Mouse (Mus musculus) lung, embryonic 14.5 days (tissue): ENCODE data around the gene Fam13c. TPM values are rescaled to one million over a fixed set of nuclear protein-coding genes. Genes with fewer than 3 reads are reported as not detected.

Experiments
- ATAC-seq: fragments of 200-750 bp; cut with Nextera tagmentation; 2 replicates; pipeline ENCODE4 v1.8.0; 2017; ENCODE audit warnings: mild to moderate bottlenecking, moderate TSS enrichment, moderate library complexity; ENCODE audit not compliant: insufficient read depth
- DNase-seq: peaks from one replicate; pipeline ENCODE4 v3.0.0-alpha.2; 2015
- H3K27ac ChIP-seq: fragments of 300-500 bp; sonication (generic); 2 replicates; pipeline ENCODE4 v1.5.1; 2014; ENCODE audit warnings: low read depth, mild to moderate bottlenecking, moderate library complexity
- H3K27me3 ChIP-seq: fragments of 300-500 bp; sonication (generic); 2 replicates; pipeline ENCODE4 v1.6.1; 2014; ENCODE audit warnings: low read length, control low read depth; ENCODE audit not compliant: insufficient read depth
- H3K36me3 ChIP-seq: fragments of 300-500 bp; sonication (generic); 2 replicates; pipeline ENCODE4 v1.6.1; 2014; ENCODE audit warnings: control low read depth; ENCODE audit not compliant: insufficient read depth
- H3K4me1 ChIP-seq: fragments of 300-500 bp; sonication (generic); 2 replicates; pipeline ENCODE4 v1.6.1; 2014; ENCODE audit warnings: antibody characterized with exemption, control low read depth; ENCODE audit not compliant: insufficient read depth
- H3K4me2 ChIP-seq: fragments of 300-500 bp; sonication (generic); 2 replicates; pipeline ENCODE4 v1.6.1; 2014; ENCODE audit warnings: mild to moderate bottlenecking
- H3K4me3 ChIP-seq: fragments of 300-500 bp; sonication (generic); 2 replicates; pipeline ENCODE4 v1.5.1; 2014; ENCODE audit warnings: low read depth, low read length
- H3K9ac ChIP-seq: fragments of 300-500 bp; sonication (generic); 2 replicates; pipeline ENCODE4 v1.6.1; 2014
- H3K9me3 ChIP-seq: fragments of 300-500 bp; sonication (generic); 2 replicates; pipeline ENCODE4 v1.6.1; 2016; ENCODE audit warnings: low read depth, low read length, control low read depth
- CTCF ChIP-seq: IDR thresholded peaks from 2 replicates; pipeline ENCODE4 v1.5.1; 2016; ENCODE audit warnings: antibody characterized with exemption, low read depth
- whole genome bisulfite sequencing: fragments of 180-500 bp; shearing (Covaris S2); extraction: QIAGEN DNeasy Blood & Tissue Kit; methylation state at CpG from one replicate; pipeline ENCODE4 v1.1.7; 2014; 5-methylcytosine and 5-hydroxymethylcytosine counted together
- polyA plus RNA-seq: library from polyadenylated mRNA; unstranded; fragments of >200 nt; fragmentation: Nextera tagmentation; extraction: Ambion mirVana; gene quantifications from 2 replicates; pipeline ENCODE4 v1.2.1, GENCODE M21; 2014

Gene Fam13c
- polyA plus RNA-seq, 1 experiment from 2014 or later = 9.7 TPM

GRCm38 (mm10) chr10:70563636-70564035 is 123.4 kb downstream of the Fam13c start:
- no peak overlapping the region for H3K4me3 ChIP-seq
- no peaks in the 10 kb centered on the region for H3K9me3 ChIP-seq
- H3K9ac ChIP-seq = no peak overlapping the region
- H3K4me2 ChIP-seq = no peak overlapping the region
- 21% methylated on average over 3 of the region's 3 CpGs for WGBS
- DNase-seq (peak; percentile 92), ATAC-seq (no peak)
- peak; percentile 77 for TF ChIP-seq CTCF
- no peak overlapping the region for H3K27ac ChIP-seq
- H3K27me3 ChIP-seq = no peaks in the 10 kb centered on the region
- no peaks in the 10 kb centered on the region for H3K36me3 ChIP-seq
- H3K4me1 ChIP-seq = no peaks in the 10 kb centered on the region

GRCm38 (mm10) chr10:70581556-70582211 is 141.4 kb downstream of the Fam13c start:
- Histone ChIP-seq H3K36me3 (no peaks in the 10 kb centered on the region), H3K27ac (no peak overlapping the region), H3K4me2 (no peak overlapping the region), H3K9ac (no peak overlapping the region), H3K9me3 (no peaks in the 10 kb centered on the region), H3K4me1 (no peaks in the 10 kb centered on the region), H3K27me3 (no peaks in the 10 kb centered on the region), H3K4me3 (no peak overlapping the region)
- ATAC-seq (peak; percentile 52), DNase-seq (peak; percentile 77)
- 20% methylated on average over 7 of the region's 7 CpGs for WGBS
- TF ChIP-seq CTCF = no peak

- Histone ChIP-seq H3K9ac (no peak overlapping the region), H3K4me3 (no peak overlapping the region), H3K27ac (no peak overlapping the region), H3K27me3 (no peaks in the 10 kb centered on the region), H3K36me3 (no peaks in the 10 kb centered on the region), H3K4me1 (no peaks in the 10 kb centered on the region), H3K4me2 (no peak overlapping the region), H3K9me3 (no peaks in the 10 kb centered on the region)
- DNase-seq (no peak), ATAC-seq (no peak)
- no peak for TF ChIP-seq CTCF
- WGBS = 83% methylated on average over 1 of the region's 1 CpGs
Measured at GRCm38 (mm10) chr10:70584171-70584570, 143.9 kb downstream of the Fam13c start.

GRCm38 (mm10) chr10:70586876-70587405 is 146.7 kb downstream of the Fam13c start:
- H3K27ac ChIP-seq = no peak overlapping the region
- H3K27me3 ChIP-seq = no peaks in the 10 kb centered on the region
- H3K9me3 ChIP-seq = no peaks in the 10 kb centered on the region
- ATAC-seq (no peak), DNase-seq (no peak)
- no peak overlapping the region for H3K4me3 ChIP-seq
- no peak overlapping the region for H3K9ac ChIP-seq
- H3K36me3 ChIP-seq = no peaks in the 10 kb centered on the region
- no peaks in the 10 kb centered on the region for H3K4me1 ChIP-seq
- H3K4me2 ChIP-seq = no peak overlapping the region
- 81% methylated on average over 3 of the region's 3 CpGs for WGBS
- no peak for TF ChIP-seq CTCF

DNA sequence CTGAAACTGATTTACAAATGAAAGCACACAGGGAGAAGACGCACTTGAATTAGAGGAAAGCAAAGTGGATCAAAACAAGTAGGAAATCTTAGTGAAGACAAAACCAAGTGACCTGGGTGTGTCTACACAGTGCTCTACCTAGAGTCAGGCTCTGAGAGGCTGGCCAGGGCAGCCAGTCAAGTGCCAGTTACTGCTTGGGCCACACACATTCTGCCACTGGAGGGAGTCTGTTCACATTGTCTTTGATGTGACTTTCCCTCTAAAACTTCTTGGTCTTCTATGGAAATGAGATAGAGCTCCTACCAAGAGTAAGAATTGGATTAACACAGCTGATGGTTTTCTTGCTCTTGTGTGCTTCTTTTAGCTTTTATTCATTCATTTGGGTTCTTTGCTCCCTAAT is 153.7 kb downstream of the Fam13c start:
- Histone ChIP-seq H3K27ac (no peak overlapping the region), H3K9me3 (no peaks in the 10 kb centered on the region), H3K4me3 (no peak overlapping the region), H3K36me3 (no peaks in the 10 kb centered on the region), H3K4me2 (no peak overlapping the region), H3K9ac (no peak overlapping the region), H3K27me3 (peaks cover 12% of the 10 kb centered on the region), H3K4me1 (no peaks in the 10 kb centered on the region)
- DNase-seq (peak; percentile 37), ATAC-seq (no peak)
- peak; percentile 26 for TF ChIP-seq CTCF
- WGBS = 51% methylated on average over 1 of the region's 1 CpGs

- ATAC-seq = peak; percentile 50; the same call in 1 of the 2 replicates
- peak overlapping the region; percentile 98 for H3K4me2 ChIP-seq
Measured at GRCm38 (mm10) chr10:70598081-70598515, 157.8 kb downstream of the Fam13c start.

DNA sequence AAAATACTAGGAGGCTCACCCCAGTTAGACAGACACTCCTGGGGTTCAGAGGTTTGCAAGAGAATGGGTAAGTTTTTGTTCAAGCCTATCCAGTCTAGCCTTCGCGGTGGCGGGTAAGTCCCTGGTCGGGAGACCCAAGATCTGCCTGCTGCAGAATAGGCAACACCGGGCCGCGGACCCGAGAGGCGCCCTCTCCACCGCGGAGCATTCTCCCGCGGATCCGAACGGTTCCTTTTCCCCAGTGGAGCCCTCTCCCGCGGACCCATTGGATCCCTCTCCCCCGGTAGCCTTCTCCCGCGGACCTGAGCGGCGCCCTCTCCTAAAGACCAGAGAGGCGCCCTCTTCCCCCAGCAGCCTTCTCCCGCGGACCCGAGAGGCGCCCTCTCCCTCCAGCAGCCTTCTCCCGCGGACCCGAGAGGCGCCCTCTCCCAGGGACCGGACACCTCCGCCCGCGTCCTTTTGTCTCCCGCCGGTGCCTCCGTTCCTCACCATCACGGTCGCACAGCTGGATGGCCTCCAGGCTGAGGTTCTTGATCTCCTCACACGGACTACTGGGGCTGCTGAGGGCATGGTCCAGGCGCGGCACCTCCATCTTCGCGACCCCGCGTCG is 158.3 kb downstream of the Fam13c start:
- ATAC-seq = peak; percentile 72
- Histone ChIP-seq H3K4me2 (peak overlapping the region; percentile 98), H3K27ac (no peak overlapping the region), H3K9ac (peak overlapping the region; percentile 13; the same call in 1 of the 2 replicates), H3K4me3 (peak overlapping the region; percentile 62), H3K9me3 (no peaks in the 10 kb centered on the region), H3K27me3 (peaks cover 26% of the 10 kb centered on the region), H3K4me1 (no peaks in the 10 kb centered on the region), H3K36me3 (no peaks in the 10 kb centered on the region)
- peak; percentile 39 for DNase-seq
- under 1% methylated on average over 48 of the region's 48 CpGs for WGBS
- TF ChIP-seq CTCF = no peak

More at GRCm38 (mm10) chr10:70598081-70598515, 157.8 kb downstream of the Fam13c start:
- no peak overlapping the region for H3K27ac ChIP-seq
- H3K4me3 ChIP-seq = peak overlapping the region; percentile 62
- H3K27me3 ChIP-seq = peaks cover 26% of the 10 kb centered on the region
- H3K9me3 ChIP-seq = no peaks in the 10 kb centered on the region
- no peak overlapping the region for H3K9ac ChIP-seq
- 19% methylated on average over 10 of the region's 10 CpGs for WGBS
- TF ChIP-seq CTCF = no peak
- no peaks in the 10 kb centered on the region for H3K4me1 ChIP-seq
- no peaks in the 10 kb centered on the region for H3K36me3 ChIP-seq
- peak; percentile 92 for DNase-seq
